Mouse (Mus musculus): ENCODE results near the gene Lrrn4cl. TPM values are rescaled to one million over a fixed set of nuclear protein-coding genes. Genes with fewer than 3 reads are reported as not detected.
A peak's percentile ranks its signal among the peaks of the same experiment; 100 is the strongest.
"Not testable (repeated sequence)": the region's sequence is repeated elsewhere in the genome, so short reads cannot be mapped to it uniquely, and the experiment has no call there.

Gene Lrrn4cl
- polyA plus RNA-seq, 1 experiment from 2014 or later = 0.77 TPM

DNA sequence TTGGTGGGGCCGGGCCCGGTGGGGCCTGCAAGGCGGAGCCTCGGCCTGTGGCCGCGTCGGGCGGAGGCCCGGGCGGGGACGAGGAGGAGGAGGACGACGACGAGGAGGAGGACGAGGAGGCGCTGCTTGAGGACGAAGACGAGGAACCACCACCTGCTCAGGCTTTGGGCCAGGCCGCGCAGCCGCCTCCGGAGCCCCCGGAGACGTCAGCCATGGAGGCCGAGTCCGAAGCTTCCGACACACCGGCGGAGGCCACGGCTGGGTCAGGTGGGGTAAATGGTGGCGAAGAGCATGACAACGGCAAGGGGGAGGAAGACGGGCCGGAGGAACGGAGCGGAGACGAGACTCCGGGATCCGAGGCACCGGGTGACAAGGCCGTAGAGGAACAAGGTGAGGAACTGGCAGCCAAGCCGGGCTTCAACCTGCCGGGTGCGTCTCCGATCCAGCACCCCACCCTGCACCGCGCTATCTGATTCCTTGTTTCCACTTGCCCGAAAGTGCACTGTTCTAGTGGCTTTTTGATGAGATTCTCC lies 30.1 kb upstream of the Lrrn4cl start:
- peaks cover 33% of the 10 kb centered on the region for H3K36me3 ChIP-seq
- ATAC-seq (ENCODE audit: insufficient number of reproducible peaks, insufficient read depth, low FRiP score, low TSS enrichment) = peak; percentile 2; the same call in 1 of the 2 replicates
- WGBS = under 1% methylated on average over 47 of the region's 48 CpGs

DNA sequence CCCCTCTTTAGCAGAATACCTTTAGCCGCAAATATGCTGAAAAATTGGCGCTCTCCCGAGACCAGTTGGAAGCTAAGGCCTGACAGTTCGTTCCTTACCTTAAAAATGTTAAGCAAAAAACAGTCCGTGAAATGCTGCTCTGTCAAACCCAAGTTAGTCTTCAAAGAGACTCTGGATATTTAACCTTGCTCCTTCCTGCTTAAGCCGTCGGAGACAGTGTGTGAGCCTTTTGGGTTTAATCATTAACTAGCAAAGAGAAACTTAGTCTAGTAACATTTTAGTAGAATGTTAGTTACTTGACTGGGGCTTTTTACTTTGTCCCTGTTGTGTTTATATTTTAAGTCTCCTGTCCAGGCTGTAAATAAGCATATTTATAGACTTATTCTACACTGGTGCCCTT lies 29.4 kb upstream of the Lrrn4cl start:
- Histone ChIP-seq H3K9ac (peak overlapping the region; percentile 99), H3K4me1 (peaks cover 36% of the 10 kb centered on the region), H3K4me3 (peak overlapping the region; percentile 76), H3K9me3 (no peaks in the 10 kb centered on the region), H3K36me3 (peaks cover 34% of the 10 kb centered on the region), H3K4me2 (replicated peaks) (peak overlapping the region; percentile 86), H3K27me3 (no peaks in the 10 kb centered on the region), H3K27ac (peak overlapping the region; percentile 100)
- WGBS = 2% methylated on average over 7 of the region's 7 CpGs
- ATAC-seq (ENCODE audit: insufficient number of reproducible peaks, insufficient read depth, low FRiP score, low TSS enrichment) = no peak

More for the DNA sequence above, 30.1 kb upstream of the Lrrn4cl start:
- H3K27me3 ChIP-seq = no peaks in the 10 kb centered on the region
- peak overlapping the region; percentile 76 for H3K4me3 ChIP-seq
- H3K27ac ChIP-seq = peak overlapping the region; percentile 100
- peak overlapping the region; percentile 99 for H3K9ac ChIP-seq
- peaks cover 36% of the 10 kb centered on the region for H3K4me1 ChIP-seq
- no peaks in the 10 kb centered on the region for H3K9me3 ChIP-seq
- H3K4me2 ChIP-seq (replicated peaks) = peak overlapping the region; percentile 86

DNA sequence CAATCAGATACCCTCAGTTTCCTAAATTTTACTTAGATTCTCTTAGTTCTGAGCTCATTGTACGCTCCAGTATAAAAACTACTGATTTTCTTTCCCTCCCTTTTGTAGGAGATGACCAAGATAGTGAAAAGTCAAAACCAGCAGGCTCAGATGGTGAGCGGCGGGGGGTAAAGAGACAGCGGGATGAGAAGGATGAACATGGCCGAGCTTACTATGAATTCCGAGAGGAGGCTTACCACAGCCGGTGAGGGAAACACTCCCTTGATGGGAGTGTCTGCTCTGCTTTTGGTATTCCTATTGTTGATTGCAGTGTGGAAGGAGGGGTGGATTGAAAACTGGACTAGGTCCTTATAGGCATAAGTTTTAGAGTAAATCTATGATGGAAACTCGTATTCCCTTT lies 27.9 kb upstream of the Lrrn4cl start:
- Histone ChIP-seq H3K27me3 (no peaks in the 10 kb centered on the region), H3K27ac (no peak overlapping the region), H3K4me1 (peaks cover 23% of the 10 kb centered on the region), H3K9me3 (no peaks in the 10 kb centered on the region), H3K4me2 (replicated peaks) (peak overlapping the region; percentile 86), H3K4me3 (peak overlapping the region; percentile 76; the same call in 1 of the 2 replicates), H3K9ac (peak overlapping the region; percentile 32; the same call in 1 of the 2 replicates), H3K36me3 (peaks cover 49% of the 10 kb centered on the region)
- WGBS = 79% methylated on average over 8 of the region's 8 CpGs
- no peak for ATAC-seq (ENCODE audit: insufficient number of reproducible peaks, insufficient read depth, low FRiP score, low TSS enrichment)

DNA sequence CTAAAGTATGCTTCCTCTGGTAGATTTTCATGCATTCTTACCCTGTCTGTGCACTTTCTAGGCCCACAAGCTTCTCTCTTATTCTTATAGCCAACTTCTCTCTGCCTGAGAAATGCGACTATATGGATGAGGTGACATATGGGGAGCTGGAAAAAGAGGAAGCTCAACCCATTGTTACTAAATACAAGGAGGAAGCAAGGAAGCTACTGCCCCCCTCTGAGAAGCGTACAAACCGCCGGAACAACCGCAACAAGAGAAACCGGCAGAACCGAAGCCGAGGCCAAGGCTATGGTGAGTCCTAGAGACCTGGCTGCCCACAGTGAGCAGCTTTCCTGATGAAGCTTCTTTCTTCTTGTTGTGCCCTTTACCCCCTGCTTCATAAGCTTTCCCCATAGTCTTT lies 20.9 kb upstream of the Lrrn4cl start, which contains the start of gene AC129217.1:
AC129217.1 (plus strand) TSS at position 114 of the 400 bp plus-strand sequence.
- Histone ChIP-seq H3K27ac (no peak within 1 kb of the TSS), H3K9me3 (no peaks in the 10 kb centered on the region), H3K9ac (no peak within 1 kb of the TSS), H3K27me3 (no peaks in the 10 kb centered on the region), H3K4me1 (no peaks in the 10 kb centered on the region), H3K4me3 (no peak within 1 kb of the TSS), H3K4me2 (replicated peaks) (no peak within 1 kb of the TSS), H3K36me3 (peaks cover 97% of the 10 kb centered on the region)
- 91% methylated on average over 8 of the region's 8 CpGs for WGBS
- ATAC-seq (ENCODE audit: insufficient number of reproducible peaks, insufficient read depth, low FRiP score, low TSS enrichment) = no peak

DNA sequence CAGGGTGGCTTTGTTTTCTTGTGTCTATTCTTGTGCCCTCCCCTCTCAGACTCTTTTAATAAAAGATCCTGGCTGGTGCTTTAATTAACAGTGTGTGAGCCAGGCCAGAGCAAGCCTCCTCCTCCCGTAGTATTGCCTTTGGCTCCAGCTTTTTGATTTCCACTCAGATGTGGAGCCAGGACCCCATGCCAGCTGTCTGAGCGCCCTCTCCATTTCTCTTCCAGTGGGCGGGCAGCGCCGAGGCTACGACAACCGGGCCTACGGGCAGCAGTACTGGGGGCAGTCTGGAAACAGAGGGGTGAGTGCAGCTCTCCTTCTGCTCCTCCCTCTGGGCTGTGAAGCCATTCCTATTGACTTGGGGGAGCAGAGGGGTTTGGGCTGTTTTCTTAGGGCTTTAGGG lies 19.9 kb upstream of the Lrrn4cl start:
- H3K9me3 ChIP-seq = no peaks in the 10 kb centered on the region
- no peak overlapping the region for H3K4me2 ChIP-seq (replicated peaks)
- no peak overlapping the region for H3K4me3 ChIP-seq
- no peak overlapping the region for H3K9ac ChIP-seq
- ATAC-seq (ENCODE audit: insufficient number of reproducible peaks, insufficient read depth, low FRiP score, low TSS enrichment) = no peak
- WGBS = 95% methylated on average over 8 of the region's 8 CpGs
- H3K27me3 ChIP-seq = no peaks in the 10 kb centered on the region
- peaks cover 95% of the 10 kb centered on the region for H3K36me3 ChIP-seq
- H3K4me1 ChIP-seq = no peaks in the 10 kb centered on the region
- no peak overlapping the region for H3K27ac ChIP-seq

DNA sequence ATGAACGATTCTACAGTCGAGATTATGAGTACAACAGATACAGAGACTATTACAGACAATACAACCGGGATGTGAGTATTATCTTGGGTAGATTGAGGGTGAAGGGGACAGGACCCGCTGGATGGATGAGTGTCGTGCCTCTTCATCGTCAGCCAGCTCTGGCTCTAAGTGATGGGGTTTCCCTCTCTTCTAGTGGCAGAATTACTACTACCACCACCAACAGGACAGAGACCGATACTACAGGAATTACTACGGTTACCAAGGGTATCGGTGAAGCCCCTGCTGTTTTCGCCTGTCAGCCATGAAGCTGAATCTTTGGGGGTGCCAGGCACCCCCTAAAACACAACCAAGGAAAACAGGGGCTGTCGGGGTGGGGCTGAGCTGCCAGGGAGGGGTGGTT lies 19.3 kb upstream of the Lrrn4cl start:
- Histone ChIP-seq H3K27ac (no peak overlapping the region), H3K9me3 (no peaks in the 10 kb centered on the region), H3K27me3 (no peaks in the 10 kb centered on the region), H3K9ac (no peak overlapping the region), H3K4me1 (no peaks in the 10 kb centered on the region), H3K4me3 (no peak overlapping the region), H3K36me3 (peaks cover 91% of the 10 kb centered on the region), H3K4me2 (replicated peaks) (no peak overlapping the region)
- ATAC-seq (ENCODE audit: insufficient number of reproducible peaks, insufficient read depth, low FRiP score, low TSS enrichment) = no peak
- 88% methylated on average over 11 of the region's 11 CpGs for WGBS

DNA sequence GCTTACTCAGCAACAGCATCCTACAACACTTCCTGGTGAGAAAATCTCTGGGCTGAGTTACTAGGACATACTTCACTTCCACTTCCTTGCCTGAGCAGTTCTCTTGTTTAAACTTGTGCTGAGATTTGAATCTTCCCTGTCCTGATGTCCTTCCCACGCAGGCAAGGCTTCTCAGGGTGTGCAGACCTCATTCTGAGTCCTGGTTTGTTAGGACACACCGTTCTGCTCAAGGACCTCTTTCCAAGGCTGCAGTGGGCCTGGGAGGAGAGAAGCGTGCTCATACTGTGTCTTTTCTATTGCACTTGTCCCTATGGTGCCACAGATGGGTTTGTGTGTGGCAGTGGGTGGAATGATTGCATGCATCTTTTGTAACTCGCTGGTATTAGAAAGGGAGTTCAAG lies 17.6 kb upstream of the Lrrn4cl start:
- H3K9me3 ChIP-seq = no peaks in the 10 kb centered on the region
- no peak overlapping the region for H3K9ac ChIP-seq
- H3K36me3 ChIP-seq = peaks cover 75% of the 10 kb centered on the region
- H3K27me3 ChIP-seq = no peaks in the 10 kb centered on the region
- no peak overlapping the region for H3K27ac ChIP-seq
- no peak overlapping the region for H3K4me2 ChIP-seq (replicated peaks)
- H3K4me1 ChIP-seq = peaks cover under 1% of the 10 kb centered on the region; the same call in 1 of the 2 replicates
- WGBS = 95% methylated on average over 4 of the region's 4 CpGs
- no peak overlapping the region for H3K4me3 ChIP-seq
- no peak for ATAC-seq (ENCODE audit: insufficient number of reproducible peaks, insufficient read depth, low FRiP score, low TSS enrichment)

DNA sequence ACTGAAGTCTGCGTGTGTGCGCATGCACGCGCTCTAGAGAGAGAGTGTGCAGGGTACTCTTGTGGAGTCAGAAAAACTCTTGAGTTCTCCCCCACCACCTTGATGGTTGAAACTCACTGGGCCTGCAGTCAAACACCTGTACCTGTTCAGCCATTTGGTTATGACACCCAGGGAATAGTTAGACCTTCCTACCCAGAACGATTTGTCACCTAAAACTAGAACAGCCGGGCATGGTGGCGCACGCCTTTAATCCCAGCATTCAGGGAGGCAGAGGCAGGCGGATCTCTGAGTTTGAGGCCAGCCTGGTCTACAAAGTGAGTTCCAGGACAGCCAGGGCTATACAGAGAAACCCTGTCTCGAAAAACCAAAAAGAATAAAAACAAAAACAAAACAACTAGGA lies 14.2 kb upstream of the Lrrn4cl start:
- H3K9ac ChIP-seq; H3K4me2 ChIP-seq (replicated peaks); H3K4me3 ChIP-seq; H3K9me3 ChIP-seq; H3K27ac ChIP-seq; H3K27me3 ChIP-seq; ATAC-seq (ENCODE audit: insufficient number of reproducible peaks, insufficient read depth, low FRiP score, low TSS enrichment): not testable (repeated sequence)
- WGBS = 97% methylated on average over 10 of the region's 10 CpGs
- peaks cover 31% of the 10 kb centered on the region for H3K4me1 ChIP-seq
- peaks cover 46% of the 10 kb centered on the region for H3K36me3 ChIP-seq

DNA sequence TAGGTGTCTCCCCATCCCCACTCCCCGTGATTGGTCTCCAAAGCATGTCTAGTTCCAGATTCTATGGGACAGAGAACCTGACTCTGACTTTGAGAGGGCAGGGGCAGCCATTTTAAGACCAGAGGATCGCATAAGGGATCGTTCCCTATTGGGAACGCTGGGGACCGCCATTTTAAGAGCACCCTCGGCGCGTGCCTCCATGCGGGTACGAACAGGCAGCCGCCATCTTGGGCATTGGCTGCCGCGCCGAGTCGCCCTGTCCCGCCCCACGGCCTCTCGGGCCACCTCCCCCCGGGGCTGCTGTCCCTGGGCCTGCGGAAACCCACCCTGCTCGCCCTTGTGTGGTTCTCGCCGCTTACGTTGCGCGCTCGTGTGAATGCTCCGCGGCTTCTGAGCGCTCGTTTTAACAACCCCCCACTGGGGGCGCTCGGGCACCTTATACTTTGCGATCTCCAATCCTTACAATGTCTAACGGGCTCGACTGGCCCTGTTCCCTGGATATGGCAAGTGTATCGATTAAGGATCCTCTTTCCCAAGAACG lies 13.2 kb upstream of the Lrrn4cl start, which contains the start of gene Bscl2:
Bscl2 (plus strand) TSS at position 217 of the 541 bp plus-strand sequence.
- Histone ChIP-seq H3K36me3 (peaks cover 37% of the 10 kb centered on the region), H3K9me3 (no peaks in the 10 kb centered on the region), H3K9ac (peak within 1 kb of the TSS; percentile 67), H3K4me1 (peaks cover 31% of the 10 kb centered on the region), H3K4me3 (peak within 1 kb of the TSS; percentile 49), H3K27ac (peak within 1 kb of the TSS; percentile 97), H3K27me3 (no peaks in the 10 kb centered on the region), H3K4me2 (replicated peaks) (peak within 1 kb of the TSS; percentile 79)
- peak; percentile 49; the same call in 1 of the 2 replicates for ATAC-seq (ENCODE audit: insufficient number of reproducible peaks, insufficient read depth, low FRiP score, low TSS enrichment)
- under 1% methylated on average over 38 of the region's 38 CpGs for WGBS

DNA sequence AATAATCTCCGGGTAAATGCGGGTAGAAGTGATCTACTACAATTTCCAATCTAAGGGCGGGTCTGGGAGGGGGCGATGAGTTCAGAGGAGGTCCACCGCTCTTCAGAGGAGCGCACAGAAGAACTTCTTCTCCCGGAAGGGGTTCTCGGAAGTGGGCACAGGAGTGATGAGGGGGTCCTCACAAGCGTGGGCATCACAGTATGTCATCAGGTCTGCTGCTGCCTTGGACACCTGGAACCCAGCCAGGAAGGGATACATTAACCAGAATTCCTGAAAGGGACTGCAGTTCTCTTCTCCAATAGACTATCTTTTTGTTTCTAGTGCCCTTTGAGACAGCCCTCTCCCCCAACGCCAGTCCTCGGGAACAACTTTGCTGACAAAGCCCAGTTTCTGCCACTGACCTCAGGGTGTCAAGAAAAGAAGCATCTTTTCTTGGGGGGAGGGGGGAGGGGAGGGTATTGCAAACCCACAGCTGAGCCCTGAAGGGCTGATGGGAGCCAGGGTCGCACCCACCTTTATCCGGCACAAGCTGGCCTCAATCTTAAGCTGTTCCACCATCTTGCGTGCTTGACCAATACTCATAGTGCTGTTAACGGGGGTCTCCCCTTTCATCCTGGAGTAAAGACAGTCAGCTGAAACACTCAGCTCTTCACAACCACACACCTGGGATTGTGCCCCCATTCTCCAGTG lies 12.4 kb upstream of the Lrrn4cl start:
- peaks cover 31% of the 10 kb centered on the region for H3K4me1 ChIP-seq
- peak overlapping the region; percentile 79 for H3K4me2 ChIP-seq (replicated peaks)
- no peaks in the 10 kb centered on the region for H3K27me3 ChIP-seq
- 21% methylated on average over 15 of the region's 15 CpGs for WGBS
- ATAC-seq (ENCODE audit: insufficient number of reproducible peaks, insufficient read depth, low FRiP score, low TSS enrichment) = 0 out of 2 replicates have a peak, but pooled peaks have one; percentile 0
- peak overlapping the region; percentile 97 for H3K27ac ChIP-seq
- H3K36me3 ChIP-seq = peaks cover 29% of the 10 kb centered on the region
- no peaks in the 10 kb centered on the region for H3K9me3 ChIP-seq
- H3K4me3 ChIP-seq = peak overlapping the region; percentile 49
- H3K9ac ChIP-seq = peak overlapping the region; percentile 67

DNA sequence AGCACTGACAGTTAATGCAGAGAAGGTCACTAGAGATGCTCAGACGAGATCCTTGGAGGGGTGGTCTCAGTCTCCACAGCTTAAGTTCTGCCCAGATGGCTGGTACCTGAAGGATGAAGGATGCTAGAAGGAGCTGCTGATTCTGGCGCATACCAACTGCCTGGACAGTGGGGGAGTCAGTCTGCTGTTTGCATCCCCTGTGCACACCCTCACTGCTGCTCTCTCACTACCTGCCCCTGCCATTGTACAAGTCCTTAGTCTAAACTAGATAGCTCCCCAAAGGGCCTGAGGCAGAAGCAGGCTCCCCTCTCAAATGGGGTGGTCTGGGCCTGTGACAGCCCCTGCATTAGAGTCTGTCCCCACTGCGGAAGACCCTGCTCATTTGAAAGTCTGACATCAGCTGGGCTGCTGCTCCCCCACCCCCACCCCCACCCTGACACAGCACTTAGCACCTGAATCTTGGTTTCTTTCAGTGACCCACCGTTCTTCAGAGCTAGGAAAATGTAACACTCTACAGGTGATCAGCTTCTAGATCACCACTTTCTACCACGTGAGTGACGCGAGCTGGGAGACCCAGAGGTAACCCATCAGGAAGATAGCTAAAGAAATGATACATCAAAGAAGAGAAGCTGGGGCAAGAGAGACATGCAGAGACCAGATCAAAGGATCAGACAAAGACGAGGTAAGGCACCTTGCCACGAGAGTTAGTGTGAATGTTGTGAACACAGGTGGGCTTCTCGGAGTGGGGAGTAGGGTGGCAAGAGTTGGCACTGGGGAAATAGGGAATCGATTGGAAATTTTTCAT lies 11.3 kb upstream of the Lrrn4cl start, which contains the start of gene Gng3:
Gng3 (minus strand) TSS at position 92 of the 805 bp plus-strand sequence.
- Histone ChIP-seq H3K9me3 (no peaks in the 10 kb centered on the region), H3K4me3 (peak within 1 kb of the TSS; percentile 49), H3K4me1 (peaks cover 31% of the 10 kb centered on the region), H3K4me2 (replicated peaks) (peak within 1 kb of the TSS; percentile 79), H3K27me3 (no peaks in the 10 kb centered on the region), H3K36me3 (peaks cover 17% of the 10 kb centered on the region), H3K27ac (peak within 1 kb of the TSS; percentile 97), H3K9ac (peak within 1 kb of the TSS; percentile 67)
- WGBS = 44% methylated on average over 11 of the region's 11 CpGs
- ATAC-seq (ENCODE audit: insufficient number of reproducible peaks, insufficient read depth, low FRiP score, low TSS enrichment) = peak; percentile 73
